Mouse (Mus musculus) kidney, adult 2 months (tissue): ENCODE results near the gene Cited2.

Experiments
- CTCF ChIP-seq: fragments of 200-500 bp; conservative IDR thresholded peaks from 2 replicates; pipeline ENCODE4 v1.5.1; 2011; ENCODE audit warnings: low read depth, mild to moderate bottlenecking, control low read depth, low read length, moderate library complexity, mixed read lengths; ENCODE audit not compliant: insufficient read depth, insufficient read length
- POLR2A ChIP-seq: fragments of 200-500 bp; IDR thresholded peaks from one replicate; pipeline ENCODE4 v1.6.1; 2011; ENCODE audit warnings: low read depth, low read length, control low read depth

DNA sequence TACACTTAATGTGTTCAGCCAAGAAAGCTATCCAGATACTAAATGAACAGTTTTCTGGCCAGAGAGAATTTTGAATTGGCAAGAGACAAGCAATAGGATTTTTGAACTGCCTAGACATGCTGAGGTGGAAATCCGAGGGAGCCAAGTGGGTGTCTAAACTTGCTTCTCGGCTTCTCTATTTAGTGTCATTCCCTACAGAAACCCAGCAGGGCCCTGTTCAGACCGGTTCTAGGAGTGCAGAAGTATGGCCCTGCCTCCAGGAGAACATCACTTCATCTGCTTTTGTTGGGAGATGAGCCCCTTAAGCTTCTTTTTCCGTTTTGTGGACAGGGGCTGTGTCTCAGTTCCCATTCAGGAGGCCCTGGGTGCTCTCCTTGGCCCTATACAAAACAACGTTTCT lies 29.5 kb downstream of the Cited2 start:
- TF ChIP-seq CTCF (no peak), POLR2A (no peak)
